Mouse (Mus musculus) cortical plate, adult 2 months (tissue): ENCODE measurements around the gene Chmp1a.

Experiments
- CTCF ChIP-seq: fragments of 200-500 bp; IDR thresholded peaks from 2 replicates; pipeline ENCODE4 v1.5.1; 2011; ENCODE audit warnings: mild to moderate bottlenecking, control low read depth, low read length; ENCODE audit not compliant: insufficient read depth; ENCODE audit errors: extremely low read depth
- POLR2A ChIP-seq: fragments of 200-500 bp; IDR thresholded peaks from 2 replicates; pipeline ENCODE4 v1.6.1; 2011; ENCODE audit warnings: mild to moderate bottlenecking, low read length, control low read depth; ENCODE audit not compliant: insufficient read depth; ENCODE audit errors: extremely low read depth

DNA sequence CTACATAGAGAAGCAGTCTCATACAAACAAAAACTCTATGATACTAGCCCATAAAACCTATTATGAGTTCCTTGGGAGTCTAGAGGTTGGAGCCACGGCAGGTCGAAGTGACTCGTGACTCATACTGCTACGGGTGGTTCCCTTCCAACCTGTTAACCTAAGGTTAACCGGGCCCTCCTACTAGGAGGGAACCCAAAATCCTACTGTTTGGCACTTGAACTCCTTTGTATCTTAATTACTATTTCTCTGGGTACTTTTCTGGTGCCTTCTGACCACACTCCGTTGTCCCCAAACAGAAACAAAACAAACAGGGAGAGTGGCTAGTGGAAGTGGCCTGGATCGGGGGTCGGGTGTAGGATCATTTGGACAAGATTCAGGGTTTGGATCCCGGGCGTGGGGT, 687 bp downstream of the Chmp1a start:
- TF ChIP-seq CTCF (no peak), POLR2A (no peak)
